Mouse (Mus musculus) layer of hippocampus, postnatal 25 days (tissue): ENCODE data around the gene Vmn1r234. TPM values are rescaled to one million over a fixed set of nuclear protein-coding genes. Genes with fewer than 3 reads are reported as not detected.
"Not testable (repeated sequence)": the region's sequence is repeated elsewhere in the genome, so short reads cannot be mapped to it uniquely, and the experiment has no call there.

ENCODE experiments used
- DNase-seq, 2 experiments: peaks; one replicate each; pipeline ENCODE4 v3.0.0; 2022; ENCODE audit warnings: mixed read lengths in 2 of 2, low spot score in 1 of 2; ENCODE audit errors: extremely low spot score in 1 of 2
- microRNA-seq, 2 experiments: library from miRNA; unstranded; fragments of <30 nt; microRNA quantifications; one replicate each; pipeline ENCODE4 v1.2.0; 2021
- total RNA-seq, 2 experiments: library from RNA; stranded (reverse); gene quantifications; 2 replicates each; pipeline ENCODE4 v1.2.3; 2021

Vmn1r234 gene
- not detected for total RNA-seq

DNA sequence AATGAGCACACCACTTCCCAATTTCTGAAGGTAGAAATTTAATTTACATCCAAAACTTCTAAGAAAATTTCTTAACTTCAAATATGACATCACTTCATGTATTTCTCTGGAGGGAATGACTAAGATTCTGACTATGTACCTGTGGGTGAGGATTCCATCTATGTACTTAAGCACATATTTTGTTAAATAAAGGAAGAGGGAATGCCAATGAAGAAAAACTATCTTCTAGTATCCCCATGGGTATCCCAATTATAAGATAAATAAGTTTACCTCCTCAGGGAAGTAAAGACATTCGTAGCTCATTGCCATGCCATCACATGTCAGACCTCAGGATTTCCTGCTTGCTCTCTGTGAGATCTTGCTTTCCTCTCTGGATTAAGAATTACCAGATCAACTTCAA is at the start of gene Vmn1r234:
Vmn1r234 (plus strand) TSS at position 301 of the 400 bp plus-strand sequence.
- no peak for DNase-seq

DNA sequence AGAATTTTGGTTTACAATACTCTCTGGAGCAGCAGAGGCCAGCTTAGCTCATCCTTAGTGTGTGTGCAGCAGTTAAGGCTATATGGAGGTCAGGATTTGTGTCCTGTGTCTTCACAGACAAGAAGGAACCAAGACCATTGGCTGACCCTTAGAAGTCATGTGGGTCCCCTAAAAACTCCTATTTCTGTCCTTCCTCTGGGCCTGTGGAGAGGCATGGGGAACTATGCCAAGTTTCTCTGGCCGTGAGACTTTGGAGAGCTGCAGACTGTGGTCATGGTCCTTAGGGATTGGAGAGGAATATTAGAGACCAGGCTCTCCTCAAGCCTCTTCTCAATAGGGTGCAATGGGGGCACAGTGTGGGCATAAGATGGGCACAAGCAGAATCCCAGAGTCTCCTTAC is 14.8 kb upstream of the Vmn1r234 start:
- DNase-seq, result not testable (repeated sequence)

DNA sequence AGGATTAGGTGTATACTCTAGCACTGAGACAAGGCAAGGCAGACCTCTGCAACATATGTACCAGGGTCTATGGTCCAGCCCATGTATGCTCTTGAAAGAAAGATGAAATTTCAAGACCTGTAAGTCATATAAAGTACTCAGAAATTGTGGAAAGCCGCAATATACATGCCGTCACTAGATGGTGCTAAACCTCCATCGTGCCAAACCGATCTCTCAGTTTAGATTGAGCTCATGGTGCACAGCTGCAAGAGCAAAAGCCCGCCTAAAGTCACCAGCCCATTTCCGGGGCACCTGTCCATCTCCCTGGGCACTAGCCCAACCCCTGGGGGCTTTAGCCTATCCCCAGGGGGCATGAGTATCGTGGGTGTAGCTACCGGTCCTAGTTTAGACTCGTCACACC is 5.8 kb downstream of the Vmn1r234 start:
- peak; percentile 28 to 67 for DNase-seq

DNA sequence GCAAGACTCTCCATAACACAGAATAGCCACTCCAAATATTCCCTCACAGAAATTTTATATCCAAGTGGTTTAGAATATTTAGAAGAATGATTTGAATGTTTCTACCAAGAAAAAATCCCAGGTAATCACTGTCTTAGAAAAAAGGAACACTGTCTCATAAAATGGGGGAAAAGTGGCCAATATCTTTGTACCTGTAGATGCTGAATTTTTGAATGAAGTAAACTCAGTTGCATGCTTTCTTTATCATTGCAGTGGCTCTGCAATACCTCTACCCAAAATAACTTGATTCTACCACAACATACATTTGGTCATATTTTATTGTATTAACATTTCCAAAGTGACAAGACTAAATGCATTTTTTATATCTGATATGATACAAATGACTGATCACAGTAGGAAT is 30.2 kb downstream of the Vmn1r234 start, which contains the start of gene Vmn1r235:
Vmn1r235 (plus strand) TSS at position 301 of the 400 bp plus-strand sequence.
- DNase-seq, result no peak

DNA sequence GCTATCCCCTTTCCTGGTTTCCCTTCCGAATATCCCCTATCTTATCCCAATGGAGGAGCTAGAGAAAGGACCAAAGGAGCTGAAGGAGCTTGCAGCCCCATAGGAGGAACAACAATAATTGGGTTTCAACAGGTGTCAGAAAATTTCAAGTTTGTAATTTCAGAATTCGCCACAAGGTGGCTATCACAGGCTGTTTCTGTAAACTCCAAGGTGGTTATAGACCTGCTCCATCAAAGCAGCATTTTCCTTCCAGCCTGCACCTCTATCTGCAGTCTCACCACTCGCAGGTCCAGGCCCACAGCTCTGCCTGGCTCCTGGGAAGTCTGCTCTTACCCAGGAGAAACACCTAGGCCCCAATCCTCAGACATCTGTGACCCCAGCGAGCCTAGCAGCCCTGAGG is 46.2 kb downstream of the Vmn1r234 start:
- peak; percentile 11 to 44 for DNase-seq

DNA sequence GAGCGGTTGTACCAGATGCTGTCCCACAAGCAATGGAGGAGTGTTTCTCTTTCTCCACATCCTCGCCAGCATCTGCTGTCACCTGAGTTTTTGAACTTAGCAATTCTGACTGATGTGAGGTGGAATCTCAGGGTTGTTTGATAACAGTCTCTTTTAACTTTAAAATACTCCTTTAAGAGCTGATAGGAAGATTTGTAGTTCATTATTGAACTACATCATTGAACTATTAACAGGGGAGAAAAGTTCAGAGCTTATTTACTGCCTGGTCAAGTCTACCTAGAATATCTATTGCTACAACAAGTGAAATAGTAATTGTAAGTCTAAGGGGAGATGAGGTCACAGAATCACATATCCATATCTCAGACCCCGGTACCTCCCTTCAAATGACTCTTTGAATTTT is 56.8 kb downstream of the Vmn1r234 start, which contains the start of gene Vmn1r236:
Vmn1r236 (plus strand) TSS at position 301 of the 400 bp plus-strand sequence.
- DNase-seq, result no peak

DNA sequence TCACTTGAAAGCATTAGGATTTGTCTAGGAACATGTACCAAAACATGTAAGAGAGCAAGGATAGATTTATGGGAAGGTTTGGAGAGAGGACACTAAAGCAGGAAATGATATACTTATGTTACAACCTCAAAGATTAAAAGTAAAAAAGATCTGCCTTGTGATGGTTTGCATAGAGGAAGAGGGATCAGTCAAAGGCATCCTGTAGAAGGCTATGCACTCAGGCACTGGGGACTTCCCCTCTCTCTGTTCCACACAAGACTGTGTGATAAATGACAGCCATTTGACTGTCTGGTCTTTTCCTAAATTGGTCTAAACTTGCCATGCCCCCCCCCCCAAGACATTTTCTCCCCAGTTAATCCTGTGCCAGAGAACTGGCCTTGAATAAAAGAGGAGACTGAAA is 58.5 kb downstream of the Vmn1r234 start:
- no peak for DNase-seq

Small RNA genes within 50 kb of the gene (microRNA-seq; reads per million reads assigned to microRNA genes)
- 0 reads per million in 2 experiments for gene Gm26384

Other genes starting within 250 kb of the Vmn1r234 start
- gene Vmn1r233, start 229.6 kb upstream of the Vmn1r234 start, total RNA-seq, result not detected
- 10 to 100 TPM; 19.5 to 24.1 TPM for gene Zfp160, start 217.2 kb upstream of the Vmn1r234 start, total RNA-seq
- not detected for gene Vmn1r235, start 30.3 kb downstream of the Vmn1r234 start, total RNA-seq
- gene Vmn1r236, start 56.9 kb downstream of the Vmn1r234 start, total RNA-seq, result not detected
- gene Vmn1r237, start 85.8 kb downstream of the Vmn1r234 start, total RNA-seq, result not detected
- 1 to 10 TPM; 1.4 to 1.6 TPM for gene Zfp677, start 157.7 kb downstream of the Vmn1r234 start, total RNA-seq
- under 1 TPM; 0.62 to 0.77 TPM for gene Zfp54, start 197.1 kb downstream of the Vmn1r234 start, total RNA-seq
- 1 to 10 TPM; 3.5 to 3.9 TPM for gene Zfp51, start 224.3 kb downstream of the Vmn1r234 start, total RNA-seq